Mouse (Mus musculus): ENCODE measurements around the gene Olfr1198.

Gene Olfr1198

GRCm38 (mm10) chr2:88751270-88751669 is at the start of gene Olfr1198:
Gene Olfr1198 (minus strand): TSS chr2:88751370.
- DNase-seq (ENCODE audit: low read depth) = no peak

GRCm38 (mm10) chr2:88792736-88793135 is 41.6 kb upstream of the Olfr1198 start, which contains the start of gene Olfr1201:
Gene Olfr1201 (plus strand): TSS chr2:88793036.
- no peak for DNase-seq (ENCODE audit: low read depth)

- DNase-seq (ENCODE audit: low read depth) = no peak
These were observed 19.2 kb upstream of the Olfr1198 start, which contains the start of gene Olfr1200 for GRCm38 (mm10) chr2:88770388-88770787. Gene Olfr1200 (minus strand): TSS chr2:88770488.

GRCm38 (mm10) chr2:88760369-88760768 is 9.2 kb upstream of the Olfr1198 start, which contains the start of gene Olfr1199:
Gene Olfr1199 (minus strand): TSS chr2:88760469.
- DNase-seq (ENCODE audit: low read depth) = no peak

- no peak for DNase-seq (ENCODE audit: low read depth)
These were observed 7.8 kb downstream of the Olfr1198 start for GRCm38 (mm10) chr2:88743379-88743778.

- DNase-seq (ENCODE audit: low read depth) = no peak
These were observed 18.9 kb downstream of the Olfr1198 start, which contains the start of gene Olfr1197 for GRCm38 (mm10) chr2:88732266-88732665. Gene Olfr1197 (minus strand): TSS chr2:88732366.

- no peak for DNase-seq (ENCODE audit: low read depth)
These were observed 46.7 kb downstream of the Olfr1198 start, which contains the start of gene Olfr1196 for GRCm38 (mm10) chr2:88704497-88704896. Gene Olfr1196 (minus strand): TSS chr2:88704597.
